Mouse (Mus musculus): ENCODE measurements at regions not wholly inside any gene's neighbourhood (a gene's known extent, or its start where the extent isn't known, plus 50 kb on each side); places are given as distances from the start of the nearest gene placed in this dataset.

- no peak for TF ChIP-seq EP300 (optimal IDR thresholded peaks at IDR 0.05)
- no peak for TF ChIP-seq CTCF (IDR thresholded peaks at IDR 0.05; ENCODE audit: low read depth)
Measured at GRCm38 (mm10) chr12:15681678-15682355, 134.9 kb downstream of the Trib2 start.
